Mouse (Mus musculus): ENCODE measurements around the gene Gal3st2. TPM values are rescaled to one million over a fixed set of nuclear protein-coding genes. Genes with fewer than 3 reads are reported as not detected.

The Gal3st2 gene
- polyA plus RNA-seq, 1 experiment from 2014 or later, result 0.10 TPM

Other genes starting within 250 kb of the Gal3st2 start
- gene Stk25, start 202.6 kb upstream of the Gal3st2 start, polyA plus RNA-seq (2015; fragmentation: Nextera tagmentation; extraction: Ambion mirVana), result 135 and 142 TPM in 2 replicates
- 64.5 and 66.8 TPM in 2 replicates for gene Bok, start 175.6 kb upstream of the Gal3st2 start, polyA plus RNA-seq (2015; fragmentation: Nextera tagmentation; extraction: Ambion mirVana)
- 68.8 and 71.5 TPM in 2 replicates for gene Atg4b, start 109.8 kb upstream of the Gal3st2 start, polyA plus RNA-seq (2015; fragmentation: Nextera tagmentation; extraction: Ambion mirVana)
- gene Thap4, start 106.4 kb upstream of the Gal3st2 start, polyA plus RNA-seq (2015; fragmentation: Nextera tagmentation; extraction: Ambion mirVana), result 42.7 and 51.6 TPM in 2 replicates
- gene Dtymk, start 59.4 kb upstream of the Gal3st2 start, polyA plus RNA-seq (2015; fragmentation: Nextera tagmentation; extraction: Ambion mirVana), result 196 and 210 TPM in 2 replicates
- 19.1 and 20.1 TPM in 2 replicates for gene Ing5, start 57.3 kb upstream of the Gal3st2 start, polyA plus RNA-seq (2015; fragmentation: Nextera tagmentation; extraction: Ambion mirVana)
- gene D2hgdh, start 36.4 kb upstream of the Gal3st2 start, polyA plus RNA-seq (2015; fragmentation: Nextera tagmentation; extraction: Ambion mirVana), result 14.3 and 17.6 TPM in 2 replicates
- gene Gal3st2b, start 57.0 kb downstream of the Gal3st2 start, polyA plus RNA-seq (2015; fragmentation: Nextera tagmentation; extraction: Ambion mirVana), result 0.10 TPM in 1 of 2 replicates, not detected in the other
- not detected in 2 replicates for gene Gal3st2c, start 129.2 kb downstream of the Gal3st2 start, polyA plus RNA-seq (2015; fragmentation: Nextera tagmentation; extraction: Ambion mirVana)
- gene Neu4, start 159.1 kb downstream of the Gal3st2 start, polyA plus RNA-seq (2015; fragmentation: Nextera tagmentation; extraction: Ambion mirVana), result not detected in 2 replicates
- 0.26 and 0.48 TPM in 2 replicates for gene Pdcd1, start 191.2 kb downstream of the Gal3st2 start, polyA plus RNA-seq (2015; fragmentation: Nextera tagmentation; extraction: Ambion mirVana)

Data from stomach, embryonic 16.5 days (tissue).